Mouse (Mus musculus) heart, postnatal 0 days (tissue): ENCODE data around the gene Dad1.
A peak's percentile ranks its signal among the peaks of the same experiment; 100 is the strongest.

Experiments
- CTCF ChIP-seq: IDR thresholded peaks from 2 replicates; pipeline ENCODE4 v1.5.1; 2016; ENCODE audit warnings: antibody characterized with exemption, control low read depth, low read depth
- EP300 ChIP-seq: IDR thresholded peaks from 2 replicates; pipeline ENCODE4 v1.6.1; 2016; ENCODE audit warnings: antibody characterized with exemption, low read depth

DNA sequence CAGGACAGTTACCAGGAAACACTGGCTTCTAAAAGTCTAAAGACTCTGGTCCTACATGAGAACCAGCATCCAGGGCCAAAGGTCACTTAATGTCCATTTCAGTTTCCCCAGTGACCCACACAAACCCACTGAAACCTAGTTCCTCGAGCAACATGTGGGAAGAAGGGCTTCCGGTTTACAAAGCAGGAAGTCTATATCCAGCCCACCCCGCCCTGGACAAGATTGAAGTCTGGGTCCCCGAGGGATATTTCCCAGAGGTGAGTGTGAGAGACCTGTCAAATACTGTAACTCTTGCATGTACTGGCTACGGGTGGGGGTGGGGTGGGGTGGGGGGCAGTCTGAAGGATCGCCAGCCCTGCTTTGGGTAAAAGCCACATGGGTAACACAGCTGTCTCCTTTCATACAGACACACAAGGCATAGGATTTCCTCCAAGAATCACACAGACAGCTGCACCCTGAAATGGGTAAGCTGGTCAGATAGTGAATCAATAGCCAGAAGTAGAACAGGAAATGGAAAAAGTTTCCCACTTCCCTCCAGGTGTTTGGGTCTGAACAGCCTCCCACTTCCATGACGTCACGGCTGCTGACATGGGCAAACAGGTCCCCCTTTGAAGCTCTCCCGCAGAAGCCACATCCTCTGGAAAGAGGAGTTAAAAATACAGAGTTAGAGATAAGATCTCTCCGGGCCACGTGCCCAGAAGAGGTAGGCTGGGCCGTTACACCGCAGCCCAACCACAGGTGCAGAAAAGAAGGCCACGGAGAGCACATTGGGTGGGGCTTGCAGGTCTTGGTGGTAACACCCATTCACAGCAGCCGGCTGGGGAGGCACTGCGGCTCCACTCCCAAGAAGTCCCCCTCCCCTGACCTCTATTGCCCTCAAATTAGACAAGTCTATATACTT, 26.7 kb downstream of the Dad1 start:
- TF ChIP-seq EP300 (peak; percentile 62), CTCF (no peak)
